Mouse (Mus musculus): ENCODE measurements around the gene Hkdc1. TPM values are rescaled to one million over a fixed set of nuclear protein-coding genes. Genes with fewer than 3 reads are reported as not detected.

Gene Hkdc1
- polyA plus RNA-seq (2017; shearing (Covaris generic)) = not detected

GRCm38 (mm10) chr10:62422255-62422654, at the start of gene Hkdc1:
TSS of gene Hkdc1 (minus strand) at chr10:62422491.

GRCm38 (mm10) chr10:62449364-62450279, 27.3 kb upstream of the Hkdc1 start, which contains the start of the genes 4930507D05Rik and Supv3l1:
TSS of gene 4930507D05Rik (plus strand) at chr10:62449489.
TSS of gene Supv3l1 (minus strand) at chr10:62449738.

GRCm38 (mm10) chr10:62379808-62380207, 42.5 kb downstream of the Hkdc1 start, which contains the start of gene Hk1:
TSS of gene Hk1 (minus strand) at chr10:62379908.

Other genes starting within 250 kb of the Hkdc1 start
- not detected for gene Tspan15, start 191.2 kb downstream of the Hkdc1 start, polyA plus RNA-seq (2017; shearing (Covaris generic))
- not detected for gene Tacr2, start 170.1 kb downstream of the Hkdc1 start, polyA plus RNA-seq (2017; shearing (Covaris generic))
- 83.3 TPM for gene Hk1, start 42.6 kb downstream of the Hkdc1 start, polyA plus RNA-seq (2017; shearing (Covaris generic))
- gene 4930507D05Rik, start 27.0 kb upstream of the Hkdc1 start, polyA plus RNA-seq (2017; shearing (Covaris generic)) = 0.39 TPM
- gene Supv3l1, start 27.2 kb upstream of the Hkdc1 start, polyA plus RNA-seq (2017; shearing (Covaris generic)) = 23.0 TPM
- gene Vps26a, start 64.3 kb upstream of the Hkdc1 start, polyA plus RNA-seq (2017; shearing (Covaris generic)) = 55.5 TPM
- 1,308 TPM for gene Srgn, start 105.0 kb upstream of the Hkdc1 start, polyA plus RNA-seq (2017; shearing (Covaris generic))
- gene Kif1bp, start 156.0 kb upstream of the Hkdc1 start, polyA plus RNA-seq (2017; shearing (Covaris generic)) = 28.4 TPM
- 62.1 TPM for gene Ddx21, start 179.8 kb upstream of the Hkdc1 start, polyA plus RNA-seq (2017; shearing (Covaris generic))
- 186 TPM for gene Ddx50, start 228.7 kb upstream of the Hkdc1 start, polyA plus RNA-seq (2017; shearing (Covaris generic))